Mouse (Mus musculus) adrenal gland (tissue): Measurements from ENCODE around the gene Rps18.

Experiments used
- intact Hi-C: fragments of 180-260 bp; cut with DNase I; formaldehyde crosslinking; loops from one replicate; pipeline ENCODE4 v1.15.1; 2025

The Rps18 gene

GRCm38 (mm10) chr17:33925406-33926116 lies 30.2 kb downstream of the Rps18 start:
- intact Hi-C loops = no loop called here

- intact Hi-C loops = no loop called here
Measured at GRCm38 (mm10) chr17:33924577-33925283, 31.1 kb downstream of the Rps18 start.

DNA sequence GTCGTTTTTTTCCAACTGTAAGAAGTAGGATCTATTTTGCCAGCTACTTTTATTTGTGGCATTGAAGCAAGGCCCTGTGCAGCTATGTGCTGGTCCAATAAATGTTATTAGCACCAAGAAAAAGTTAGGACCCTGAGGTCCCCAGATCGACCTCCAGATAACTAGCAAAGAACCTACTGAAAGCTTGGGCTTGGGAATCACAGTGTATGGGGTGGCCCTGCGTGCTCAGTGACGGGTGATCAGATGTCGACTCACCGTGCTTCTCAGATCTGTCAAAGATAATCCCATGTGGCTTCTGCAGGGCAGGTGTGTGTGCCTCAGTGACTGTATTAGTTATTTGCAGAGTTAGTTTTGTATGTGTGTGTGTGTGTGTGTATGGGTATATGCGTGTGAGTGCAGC lies 34.4 kb downstream of the Rps18 start:
- intact Hi-C loops = no loop called here

- intact Hi-C loops = no loop called here
Measured at GRCm38 (mm10) chr17:33920282-33921097, 35.3 kb downstream of the Rps18 start.

- intact Hi-C loops = no loop called here
Measured at GRCm38 (mm10) chr17:33919351-33920281, 36.2 kb downstream of the Rps18 start.

DNA sequence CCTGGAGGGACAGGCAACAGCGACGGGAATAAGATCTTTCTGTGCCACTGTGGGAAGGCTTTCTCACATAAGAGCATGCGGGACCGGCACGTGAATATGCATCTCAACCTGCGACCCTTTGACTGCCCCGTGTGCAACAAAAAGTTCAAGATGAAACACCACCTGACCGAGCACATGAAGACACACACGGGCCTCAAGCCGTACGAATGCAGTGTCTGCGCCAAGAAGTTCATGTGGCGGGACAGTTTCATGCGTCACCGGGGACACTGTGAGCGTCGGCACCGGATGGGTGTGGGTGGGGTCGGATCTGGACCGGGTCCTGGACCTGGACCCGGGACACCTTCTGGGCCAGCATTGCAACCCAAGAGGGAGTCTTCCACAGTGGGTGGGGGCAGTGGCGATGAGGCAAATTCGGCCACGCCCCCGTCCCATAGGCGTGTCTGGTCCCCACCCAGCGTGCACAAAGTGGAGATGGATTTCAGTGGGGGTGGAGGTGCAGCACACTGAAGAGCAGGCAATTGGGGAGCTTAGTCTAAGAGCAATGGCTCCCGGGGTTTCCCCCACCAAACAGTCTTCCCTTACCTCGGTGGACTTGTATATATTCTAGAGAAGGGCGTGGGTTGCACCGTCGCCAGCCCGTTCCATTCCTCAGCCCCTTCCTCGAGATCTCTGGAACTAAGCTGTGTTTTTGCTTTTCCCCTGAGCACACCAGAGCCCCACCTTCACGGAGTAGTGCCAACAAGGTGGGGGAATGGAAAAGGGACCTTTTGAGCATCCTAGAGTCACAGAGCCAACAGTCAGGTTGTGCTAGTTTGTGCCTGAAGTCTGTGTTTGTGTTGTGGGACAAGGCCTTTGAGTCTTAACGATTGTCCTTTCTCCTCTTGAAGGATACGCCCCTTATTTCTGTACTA lies 37.3 kb downstream of the Rps18 start:
- intact Hi-C loops = no loop called here

GRCm38 (mm10) chr17:33917656-33918292 lies 38.0 kb downstream of the Rps18 start:
- intact Hi-C loops = no loop called here

GRCm38 (mm10) chr17:33916847-33917655 lies 38.8 kb downstream of the Rps18 start:
- intact Hi-C loops = no loop called here

- intact Hi-C loops = no loop called here
Measured at GRCm38 (mm10) chr17:33916294-33916693, 39.5 kb downstream of the Rps18 start.

- intact Hi-C loops = no loop called here
Measured at GRCm38 (mm10) chr17:33915671-33916250, 40.0 kb downstream of the Rps18 start, which contains the start of the genes Tapbp and Zbtb22. Tapbp (plus strand) TSS chr17:33915899. Zbtb22 (plus strand) TSS chr17:33915904.

GRCm38 (mm10) chr17:33914969-33915391 lies 40.8 kb downstream of the Rps18 start:
- intact Hi-C loops = no loop called here

DNA sequence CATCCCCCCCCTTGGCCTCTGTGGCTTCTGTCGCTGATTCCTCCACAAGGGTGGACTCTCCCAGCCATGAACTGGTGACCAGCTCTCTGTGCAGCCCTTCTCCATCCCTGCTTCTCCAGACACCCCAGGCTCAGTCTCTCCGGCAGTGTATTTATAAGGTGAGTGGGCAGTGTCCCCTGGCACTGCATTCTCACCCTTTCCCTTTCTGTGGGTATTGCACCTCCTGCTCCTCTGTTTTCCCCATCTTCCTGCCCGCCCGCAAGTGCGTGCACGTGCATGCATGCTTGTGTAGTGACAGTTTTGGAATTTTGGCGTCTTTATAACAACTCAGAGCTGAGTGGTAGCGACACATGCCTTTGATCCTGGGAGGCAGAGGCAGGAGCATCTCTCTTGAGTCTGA lies 41.9 kb downstream of the Rps18 start:
- intact Hi-C loops = no loop called here

GRCm38 (mm10) chr17:33913264-33913663 lies 42.5 kb downstream of the Rps18 start:
- intact Hi-C loops = no loop called here

DNA sequence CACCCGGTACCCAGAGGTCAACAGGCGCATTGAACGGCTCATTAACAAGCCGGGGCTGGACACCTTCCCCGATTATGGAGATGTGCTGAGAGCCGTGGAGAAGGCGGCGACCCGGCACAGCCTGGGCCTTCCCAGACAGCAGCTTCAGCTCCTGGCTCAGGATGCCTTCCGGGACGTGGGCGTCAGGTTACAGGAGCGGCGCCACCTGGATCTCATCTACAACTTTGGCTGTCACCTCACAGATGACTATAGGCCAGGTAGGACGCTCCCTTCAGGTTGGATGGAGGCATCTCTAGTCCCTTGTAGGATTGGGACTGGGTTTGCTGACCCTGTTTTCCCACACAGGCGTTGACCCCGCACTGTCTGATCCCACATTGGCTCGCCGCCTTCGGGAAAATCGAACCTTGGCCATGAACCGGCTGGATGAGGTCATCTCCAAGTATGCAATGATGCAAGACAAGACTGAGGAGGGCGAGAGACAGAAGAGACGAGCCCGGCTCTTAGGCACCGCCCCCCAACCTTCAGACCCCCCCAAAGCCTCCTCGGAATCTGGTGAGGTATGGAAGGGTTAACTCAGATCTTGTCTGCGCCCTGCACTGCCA lies 43.9 kb downstream of the Rps18 start:
- intact Hi-C loops = no loop called here

DNA sequence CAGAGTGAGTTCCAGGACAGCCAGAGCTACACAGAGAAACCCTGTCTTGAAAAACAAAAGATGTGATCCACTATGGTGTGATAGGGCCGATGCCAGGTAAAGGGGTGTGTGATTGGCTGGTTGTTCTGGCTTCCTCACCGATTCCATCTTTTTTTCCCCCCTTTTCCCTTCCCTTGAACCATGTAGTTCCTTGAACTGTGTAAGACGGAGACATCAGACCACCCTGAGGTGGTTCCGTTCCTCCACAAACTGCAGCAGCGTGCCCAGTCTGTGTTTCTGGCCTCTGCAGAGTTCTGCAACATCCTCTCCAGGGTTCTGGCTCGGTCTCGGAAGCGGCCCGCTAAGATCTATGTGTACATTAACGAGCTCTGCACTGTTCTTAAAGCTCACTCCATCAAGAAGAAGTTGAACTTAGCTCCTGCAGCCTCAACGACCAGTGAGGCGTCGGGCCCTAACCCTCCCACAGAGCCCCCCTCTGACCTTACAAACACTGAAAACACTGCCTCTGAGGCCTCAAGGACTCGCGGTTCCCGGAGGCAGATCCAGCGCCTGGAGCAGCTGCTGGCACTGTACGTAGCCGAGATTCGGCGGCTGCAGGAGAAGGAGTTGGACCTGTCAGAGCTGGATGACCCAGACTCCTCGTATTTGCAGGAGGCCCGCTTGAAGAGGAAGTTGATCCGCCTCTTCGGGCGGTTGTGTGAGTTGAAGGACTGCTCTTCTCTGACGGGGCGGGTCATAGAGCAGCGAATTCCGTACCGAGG lies 44.6 kb downstream of the Rps18 start:
- intact Hi-C loops = no loop called here

- intact Hi-C loops = no loop called here
Measured at GRCm38 (mm10) chr17:33910346-33911051, 45.3 kb downstream of the Rps18 start.
